Mouse (Mus musculus): Measurements from ENCODE around the gene Upk2. TPM values are rescaled to one million over a fixed set of nuclear protein-coding genes. Genes with fewer than 3 reads are reported as not detected.
"Not testable (repeated sequence)": the region's sequence is repeated elsewhere in the genome, so short reads cannot be mapped to it uniquely, and the experiment has no call there.

The Upk2 gene
- total RNA-seq, 2 experiments from 2014 or later: not detected

DNA sequence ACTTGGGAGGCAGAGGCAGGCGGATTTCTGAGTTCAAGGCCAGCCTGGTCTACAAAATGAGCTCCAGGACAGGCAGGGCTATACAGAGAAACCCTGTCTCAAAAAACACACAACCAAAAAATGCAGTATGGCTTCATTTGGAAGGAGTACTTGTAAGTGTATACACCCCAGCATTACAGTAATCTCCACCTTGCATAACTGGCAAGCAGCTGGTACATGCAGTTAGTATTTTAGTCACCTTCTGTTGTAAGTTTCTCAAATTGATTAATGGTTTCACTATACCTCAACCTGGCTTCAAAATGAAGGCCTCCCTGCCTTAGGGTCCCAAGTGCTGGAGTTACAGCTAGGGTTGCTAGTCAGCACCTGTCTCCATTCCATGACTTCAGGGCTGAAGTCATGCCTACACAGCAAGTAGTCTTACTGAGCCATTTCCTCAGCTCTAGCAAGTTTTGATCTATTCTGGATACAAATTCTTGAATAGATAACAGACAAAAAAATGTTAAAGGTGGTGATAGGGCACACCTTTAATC lies 43.1 kb downstream of the Upk2 start:
- intact Hi-C loops (cut with DNase I): no loop called here
- no peak for DNase-seq

DNA sequence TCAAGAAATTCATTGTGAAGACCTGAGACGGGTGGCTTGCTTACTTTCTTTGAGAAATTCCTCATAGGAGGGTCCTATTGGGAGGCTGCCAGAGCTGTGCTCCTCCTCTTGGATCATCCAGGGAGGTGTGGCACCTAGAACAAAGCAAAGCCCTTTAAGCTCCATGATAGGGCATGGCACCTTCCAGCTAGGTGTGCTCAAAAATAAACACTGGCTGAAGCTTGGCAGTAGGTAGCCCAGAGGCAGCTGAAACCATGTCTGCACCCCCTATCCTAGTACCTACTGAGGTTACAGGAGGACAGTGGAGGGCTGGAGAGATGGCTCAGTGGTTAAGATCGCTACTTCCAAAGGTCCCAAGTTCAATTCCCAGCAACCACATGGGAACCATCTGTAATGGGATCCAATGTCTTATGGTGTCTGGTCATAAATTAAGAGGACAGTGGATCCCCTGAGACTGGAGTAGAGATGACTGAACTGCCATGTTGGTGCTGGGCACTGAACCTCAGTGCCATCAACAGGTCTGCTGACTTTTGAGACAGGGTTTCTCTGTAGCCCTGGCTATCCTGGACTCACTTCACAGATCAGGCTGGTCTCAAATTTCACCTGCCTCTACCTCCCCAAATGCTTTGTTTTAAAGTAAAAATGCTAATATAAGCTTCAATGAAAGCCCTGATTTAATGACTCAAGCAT lies 44.0 kb downstream of the Upk2 start:
- DNase-seq: no peak
- intact Hi-C loops (cut with DNase I): no loop called here

DNA sequence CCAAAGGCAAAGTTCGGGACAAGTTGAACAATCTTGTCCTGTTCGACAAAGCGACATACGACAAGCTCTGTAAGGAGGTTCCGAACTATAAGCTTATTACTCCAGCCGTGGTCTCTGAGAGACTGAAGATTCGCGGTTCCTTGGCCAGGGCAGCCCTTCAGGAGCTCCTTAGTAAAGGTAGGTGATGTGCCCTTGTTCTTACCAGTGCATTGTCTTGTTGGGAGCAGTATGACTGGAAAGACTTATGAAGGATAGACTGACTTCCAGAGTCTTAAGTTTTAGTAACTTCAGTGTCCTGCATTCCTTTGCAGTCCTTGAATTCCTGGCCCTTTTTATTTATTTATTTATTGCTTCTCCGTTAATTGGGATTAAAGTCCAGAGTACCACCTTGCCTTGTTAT lies 46.1 kb downstream of the Upk2 start:
- DNase-seq; intact Hi-C loops (cut with DNase I): not testable (repeated sequence)

DNA sequence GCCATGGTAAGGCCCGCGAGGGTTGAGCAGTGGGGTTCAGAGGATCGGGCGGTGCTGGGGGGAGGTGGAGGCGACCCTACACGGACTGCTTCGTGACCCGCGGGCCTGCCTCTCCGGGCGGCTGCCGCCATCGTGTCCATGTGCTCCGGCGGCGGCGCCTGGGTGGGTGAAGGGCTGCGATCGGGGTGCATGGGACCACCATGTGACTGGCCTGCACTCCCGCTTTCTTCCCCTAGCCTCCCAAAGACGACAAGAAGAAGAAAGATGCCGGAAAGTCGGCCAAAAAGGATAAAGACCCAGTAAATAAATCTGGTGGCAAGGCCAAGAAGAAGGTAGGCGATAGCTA lies 47.1 kb downstream of the Upk2 start:
- no peak for DNase-seq
- intact Hi-C loops (cut with DNase I): no loop called here

DNA sequence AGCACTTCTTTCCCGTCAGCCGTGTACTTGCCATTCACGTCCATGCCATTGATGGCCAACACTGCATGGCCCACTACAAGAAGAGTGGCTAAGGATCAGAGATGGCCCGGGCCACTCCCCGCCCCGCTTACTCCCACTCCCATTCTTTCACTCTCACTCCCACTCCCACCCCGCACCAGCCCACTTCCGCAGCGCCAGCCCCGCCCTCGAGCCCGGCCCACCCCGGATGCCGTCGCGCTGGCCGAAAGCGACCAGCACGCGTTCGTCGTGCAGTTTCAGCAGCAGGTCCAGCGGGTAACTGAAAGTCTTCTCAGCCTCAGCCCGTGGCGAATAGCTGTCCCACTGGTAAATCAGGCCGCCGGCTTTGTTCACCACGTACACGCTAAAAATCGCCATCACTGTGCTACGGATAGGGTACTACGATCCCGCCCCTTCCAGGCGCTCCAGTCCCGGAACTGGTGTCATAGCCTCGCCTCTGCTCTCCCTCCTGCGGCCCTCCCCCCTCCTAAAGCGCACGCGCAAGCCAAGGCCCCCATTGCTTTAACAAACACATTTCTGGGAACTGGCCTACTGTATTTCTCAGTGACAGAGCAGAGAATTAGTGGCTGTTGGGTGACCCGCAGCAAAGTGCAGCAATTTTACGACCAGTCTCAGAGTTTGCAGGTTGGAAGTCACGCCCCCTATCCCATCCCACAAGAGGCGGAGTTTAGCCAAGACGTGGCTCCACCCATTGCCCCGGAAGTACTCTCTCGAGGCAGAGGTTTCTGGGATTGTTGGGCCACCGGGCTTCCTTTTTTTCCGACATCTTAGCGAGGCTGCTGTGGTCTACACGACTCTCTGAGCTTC lies 47.6 kb downstream of the Upk2 start, which contains the start of the genes Rps25 and Trappc4:
Rps25 (plus strand) TSS at position 234 of the 846 bp plus-strand sequence.
Trappc4 (minus strand) TSS at position 695 of the 846 bp plus-strand sequence.
- intact Hi-C loops (cut with DNase I): no loop called here
- DNase-seq: peak; percentile 94

DNA sequence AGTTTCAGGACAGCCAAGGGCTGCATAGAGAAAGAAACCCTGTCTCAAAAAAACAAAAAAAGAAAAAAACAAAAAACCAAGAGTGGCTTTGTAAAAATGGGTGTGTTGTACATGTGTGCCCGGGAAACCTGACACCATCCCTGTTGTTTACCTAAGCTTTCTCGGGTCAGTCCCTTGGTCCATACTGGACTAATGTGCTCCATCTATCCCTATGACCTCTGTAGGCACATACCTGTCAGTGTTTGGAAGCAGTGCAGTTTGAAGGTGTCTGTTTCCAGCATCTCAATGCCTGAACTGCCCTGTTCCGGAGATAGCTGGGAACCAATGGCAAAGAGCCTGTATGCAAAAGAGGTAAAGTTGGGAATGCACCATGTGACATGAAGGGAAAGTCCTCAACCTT lies 49.8 kb downstream of the Upk2 start:
- no peak for DNase-seq
- intact Hi-C loops (cut with DNase I): no loop called here

Other genes with a start within 250 kb of the Upk2 start
- gene Cbl, start 220.9 kb downstream of the Upk2 start, total RNA-seq (2021): 10 to 100 TPM; 58.4 to 62.4 TPM
- 1 to 10 TPM; 3.5 to 4.6 TPM for gene Ccdc153, start 214.3 kb downstream of the Upk2 start, total RNA-seq (2021)
- under 1 TPM; 0.40 to 0.72 TPM for gene Pdzd3, start 203.5 kb downstream of the Upk2 start, total RNA-seq (2021)
- 1 to 10 TPM; 8.3 to 8.8 TPM for gene Nlrx1, start 186.4 kb downstream of the Upk2 start, total RNA-seq (2021)
- 10 to 100 TPM; 64.0 to 71.1 TPM for gene Abcg4, start 166.4 kb downstream of the Upk2 start, total RNA-seq (2021)
- 10 to 100 TPM; 34.0 to 35.8 TPM for gene Hinfp, start 149.3 kb downstream of the Upk2 start, total RNA-seq (2021)
- gene C2cd2l, start 134.7 kb downstream of the Upk2 start, total RNA-seq (2021): 10 to 100 TPM; 69.5 to 74.9 TPM
- 10 to 100 TPM; 20.4 to 22.2 TPM for gene Dpagt1, start 129.0 kb downstream of the Upk2 start, total RNA-seq (2021)
- gene H2afx, start 120.3 kb downstream of the Upk2 start, total RNA-seq (2021): 10 to 100 TPM; 81.0 to 82.7 TPM
- gene Hmbs, start 110.7 kb downstream of the Upk2 start, total RNA-seq (2021): 10 to 100 TPM; 21.5 to 23.8 TPM
- gene Vps11, start 93.3 kb downstream of the Upk2 start, total RNA-seq (2021): 10 to 100 TPM; 39.5 to 45.9 TPM
- 10 to 100 TPM; 87.2 to 90.0 TPM for gene Hyou1, start 75.5 kb downstream of the Upk2 start, total RNA-seq (2021)
- 10 to 100 TPM; 41.5 to 44.9 TPM for gene Slc37a4, start 58.1 kb downstream of the Upk2 start, total RNA-seq (2021)
- 1,000 to 10,000 TPM in 1 of 2 experiments, 100 to 1,000 TPM in 1; 978 to 1,068 TPM for gene Rps25, start 47.8 kb downstream of the Upk2 start, total RNA-seq (2021)
- 100 to 1,000 TPM; 126 to 129 TPM for gene Trappc4, start 47.4 kb downstream of the Upk2 start, total RNA-seq (2021)
- 10 to 100 TPM; 21.6 to 23.4 TPM for gene Ccdc84, start 36.4 kb downstream of the Upk2 start, total RNA-seq (2021)
- gene Foxr1, start 13.8 kb downstream of the Upk2 start, total RNA-seq (2021): not detected
- 100 to 1,000 TPM; 109 to 113 TPM for gene Bcl9l, start 27.8 kb upstream of the Upk2 start, total RNA-seq (2021)
- not detected for gene Cxcr5, start 106.9 kb upstream of the Upk2 start, total RNA-seq (2021)
- gene Ddx6, start 149.9 kb upstream of the Upk2 start, total RNA-seq (2021): 100 to 1,000 TPM; 144 to 146 TPM
- gene Treh, start 218.3 kb upstream of the Upk2 start, total RNA-seq (2021): not detected

Measured in left cerebral cortex, postnatal 4 days (tissue).